Mouse (Mus musculus): ENCODE results near the gene Bcl2l12. TPM values are rescaled to one million over a fixed set of nuclear protein-coding genes. Genes with fewer than 3 reads are reported as not detected.

Gene Bcl2l12
- polyA plus RNA-seq, 1 experiment, result 6.0 TPM

GRCm38 (mm10) chr7:45007846-45008245 is 9.3 kb upstream of the Bcl2l12 start:
- H3K4me3 ChIP-seq (replicated peaks; ENCODE audit: insufficient read depth, low read depth, low read length), result no peak overlapping the region
- 94% methylated on average over 30 of the region's 30 CpGs for WGBS
- no peaks in the 10 kb centered on the region; the same call in 1 of the 2 replicates for H3K4me1 ChIP-seq (ENCODE audit: control insufficient read depth, insufficient read depth, low read length)
- TF ChIP-seq CTCF (IDR thresholded peaks at IDR 0.05; ENCODE audit: borderline replicate concordance, insufficient read depth, low read depth, low read length), result no peak
- TF ChIP-seq POLR2A (IDR thresholded peaks at IDR 0.05; ENCODE audit: borderline replicate concordance, insufficient read depth, low read length), result no peak
- H3K27me3 ChIP-seq (ENCODE audit: control insufficient read depth, insufficient read depth, low read length), result no peaks in the 10 kb centered on the region
- no peak for DNase-seq
- no peak overlapping the region for H3K27ac ChIP-seq (ENCODE audit: insufficient read depth, low read length)

GRCm38 (mm10) chr7:45007141-45007540 is 8.6 kb upstream of the Bcl2l12 start:
- peaks cover 5% of the 10 kb centered on the region for H3K4me1 ChIP-seq (ENCODE audit: control insufficient read depth, insufficient read depth, low read length)
- TF ChIP-seq POLR2A (IDR thresholded peaks at IDR 0.05; ENCODE audit: borderline replicate concordance, insufficient read depth, low read length), result no peak
- TF ChIP-seq CTCF (IDR thresholded peaks at IDR 0.05; ENCODE audit: borderline replicate concordance, insufficient read depth, low read depth, low read length), result no peak
- WGBS, result 91% methylated on average over 29 of the region's 29 CpGs
- DNase-seq, result no peak
- no peak overlapping the region for H3K27ac ChIP-seq (ENCODE audit: insufficient read depth, low read length)
- H3K27me3 ChIP-seq (ENCODE audit: control insufficient read depth, insufficient read depth, low read length), result no peaks in the 10 kb centered on the region
- H3K4me3 ChIP-seq (replicated peaks; ENCODE audit: insufficient read depth, low read depth, low read length), result no peak overlapping the region

- no peak for DNase-seq
- Histone ChIP-seq H3K4me1 (ENCODE audit: control insufficient read depth, insufficient read depth, low read length) (peaks cover 5% of the 10 kb centered on the region), H3K4me3 (replicated peaks; ENCODE audit: insufficient read depth, low read depth, low read length) (no peak overlapping the region), H3K27me3 (ENCODE audit: control insufficient read depth, insufficient read depth, low read length) (no peaks in the 10 kb centered on the region), H3K27ac (ENCODE audit: insufficient read depth, low read length) (no peak overlapping the region)
- 84% methylated on average over 12 of the region's 12 CpGs for WGBS
- TF ChIP-seq POLR2A (IDR thresholded peaks at IDR 0.05; ENCODE audit: borderline replicate concordance, insufficient read depth, low read length), result no peak
- no peak for TF ChIP-seq CTCF (IDR thresholded peaks at IDR 0.05; ENCODE audit: borderline replicate concordance, insufficient read depth, low read depth, low read length)
Measured at GRCm38 (mm10) chr7:45006503-45006902, 8.0 kb upstream of the Bcl2l12 start.

- Histone ChIP-seq H3K4me1 (ENCODE audit: control insufficient read depth, insufficient read depth, low read length) (peaks cover 5% of the 10 kb centered on the region), H3K4me3 (replicated peaks; ENCODE audit: insufficient read depth, low read depth, low read length) (no peak overlapping the region), H3K27ac (ENCODE audit: insufficient read depth, low read length) (no peak overlapping the region), H3K27me3 (ENCODE audit: control insufficient read depth, insufficient read depth, low read length) (no peaks in the 10 kb centered on the region)
- no peak for DNase-seq
- TF ChIP-seq POLR2A (IDR thresholded peaks at IDR 0.05; ENCODE audit: borderline replicate concordance, insufficient read depth, low read length) (no peak), CTCF (IDR thresholded peaks at IDR 0.05; ENCODE audit: borderline replicate concordance, insufficient read depth, low read depth, low read length) (no peak)
- 80% methylated on average over 6 of the region's 6 CpGs for WGBS
Measured at GRCm38 (mm10) chr7:45005321-45005992, 6.9 kb upstream of the Bcl2l12 start.

GRCm38 (mm10) chr7:45004546-45004945 is 6.0 kb upstream of the Bcl2l12 start:
- Histone ChIP-seq H3K27me3 (ENCODE audit: control insufficient read depth, insufficient read depth, low read length) (no peaks in the 10 kb centered on the region), H3K27ac (ENCODE audit: insufficient read depth, low read length) (no peak overlapping the region), H3K4me3 (replicated peaks; ENCODE audit: insufficient read depth, low read depth, low read length) (no peak overlapping the region), H3K4me1 (ENCODE audit: control insufficient read depth, insufficient read depth, low read length) (peaks cover 6% of the 10 kb centered on the region)
- no peak for TF ChIP-seq CTCF (IDR thresholded peaks at IDR 0.05; ENCODE audit: borderline replicate concordance, insufficient read depth, low read depth, low read length)
- no peak for TF ChIP-seq POLR2A (IDR thresholded peaks at IDR 0.05; ENCODE audit: borderline replicate concordance, insufficient read depth, low read length)
- WGBS, result 20% methylated on average over 3 of the region's 3 CpGs
- no peak for DNase-seq

GRCm38 (mm10) chr7:45002440-45002839 is 3.9 kb upstream of the Bcl2l12 start:
- Histone ChIP-seq H3K4me3 (replicated peaks; ENCODE audit: insufficient read depth, low read depth, low read length) (no peak overlapping the region), H3K27ac (ENCODE audit: insufficient read depth, low read length) (peak overlapping the region; percentile 3; the same call in 1 of the 2 replicates), H3K4me1 (ENCODE audit: control insufficient read depth, insufficient read depth, low read length) (peaks cover 12% of the 10 kb centered on the region), H3K27me3 (ENCODE audit: control insufficient read depth, insufficient read depth, low read length) (no peaks in the 10 kb centered on the region)
- TF ChIP-seq CTCF (IDR thresholded peaks at IDR 0.05; ENCODE audit: borderline replicate concordance, insufficient read depth, low read depth, low read length), result no peak
- no peak for TF ChIP-seq POLR2A (IDR thresholded peaks at IDR 0.05; ENCODE audit: borderline replicate concordance, insufficient read depth, low read length)
- WGBS, result 14% methylated on average over 7 of the region's 7 CpGs
- DNase-seq, result peak in 1 of 2 experiments; percentile 70

GRCm38 (mm10) chr7:45000539-45001114 is 2.1 kb upstream of the Bcl2l12 start:
- no peak overlapping the region for H3K4me3 ChIP-seq (replicated peaks; ENCODE audit: insufficient read depth, low read depth, low read length)
- no peak overlapping the region for H3K27ac ChIP-seq (ENCODE audit: insufficient read depth, low read length)
- no peak for DNase-seq
- H3K27me3 ChIP-seq (ENCODE audit: control insufficient read depth, insufficient read depth, low read length), result no peaks in the 10 kb centered on the region
- peaks cover 12% of the 10 kb centered on the region for H3K4me1 ChIP-seq (ENCODE audit: control insufficient read depth, insufficient read depth, low read length)
- no peak for TF ChIP-seq POLR2A (IDR thresholded peaks at IDR 0.05; ENCODE audit: borderline replicate concordance, insufficient read depth, low read length)
- no peak for TF ChIP-seq CTCF (IDR thresholded peaks at IDR 0.05; ENCODE audit: borderline replicate concordance, insufficient read depth, low read depth, low read length)
- 49% methylated on average over 21 of the region's 21 CpGs for WGBS

- TF ChIP-seq CTCF (IDR thresholded peaks at IDR 0.05; ENCODE audit: borderline replicate concordance, insufficient read depth, low read depth, low read length) (no peak), POLR2A (IDR thresholded peaks at IDR 0.05; ENCODE audit: borderline replicate concordance, insufficient read depth, low read length) (no peak)
- 57% methylated on average over 11 of the region's 11 CpGs for WGBS
Measured at GRCm38 (mm10) chr7:44999753-45000152, 1.2 kb upstream of the Bcl2l12 start.

More at GRCm38 (mm10) chr7:44999753-45000152, 1.2 kb upstream of the Bcl2l12 start:
- no peaks in the 10 kb centered on the region for H3K27me3 ChIP-seq (ENCODE audit: control insufficient read depth, insufficient read depth, low read length)
- H3K4me1 ChIP-seq (ENCODE audit: control insufficient read depth, insufficient read depth, low read length), result peaks cover 12% of the 10 kb centered on the region
- H3K27ac ChIP-seq (ENCODE audit: insufficient read depth, low read length), result no peak overlapping the region
- H3K4me3 ChIP-seq (replicated peaks; ENCODE audit: insufficient read depth, low read depth, low read length), result no peak overlapping the region
- no peak for DNase-seq

Data from cerebellum, adult 2 months (tissue).